Mouse (Mus musculus): Measurements from ENCODE around the gene Gclc.

Gene Gclc

GRCm38 (mm10) chr9:77782201-77782600, 27.9 kb downstream of the Gclc start:
- no peak for DNase-seq (ENCODE audit: low read depth, low spot score)

GRCm38 (mm10) chr9:77783006-77783405, 28.7 kb downstream of the Gclc start:
- DNase-seq (ENCODE audit: low read depth, low spot score), result no peak

- DNase-seq (ENCODE audit: low read depth, low spot score), result no peak
Observed at GRCm38 (mm10) chr9:77785466-77785865, 31.1 kb downstream of the Gclc start.

GRCm38 (mm10) chr9:77787936-77788335, 33.6 kb downstream of the Gclc start:
- DNase-seq (ENCODE audit: low read depth, low spot score), result no peak

GRCm38 (mm10) chr9:77789615-77790348, 35.4 kb downstream of the Gclc start:
- no peak for DNase-seq (ENCODE audit: low read depth, low spot score)

GRCm38 (mm10) chr9:77793838-77794237, 39.5 kb downstream of the Gclc start:
- no peak for DNase-seq (ENCODE audit: low read depth, low spot score)

- DNase-seq (ENCODE audit: low read depth, low spot score), result peak; percentile 68
Observed at GRCm38 (mm10) chr9:77802461-77802860, 48.1 kb downstream of the Gclc start.

GRCm38 (mm10) chr9:77806426-77806825, 52.1 kb downstream of the Gclc start:
- DNase-seq (ENCODE audit: low read depth, low spot score), result no peak

- DNase-seq (ENCODE audit: low read depth, low spot score), result peak; percentile 91
Observed at GRCm38 (mm10) chr9:77806842-77807668, 52.7 kb downstream of the Gclc start.

- DNase-seq (ENCODE audit: low read depth, low spot score), result no peak
Observed at GRCm38 (mm10) chr9:77808481-77808880, 54.1 kb downstream of the Gclc start.

GRCm38 (mm10) chr9:77818858-77819257, 64.5 kb downstream of the Gclc start:
- no peak for DNase-seq (ENCODE audit: low read depth, low spot score)

GRCm38 (mm10) chr9:77819318-77819717, 65.0 kb downstream of the Gclc start:
- no peak for DNase-seq (ENCODE audit: low read depth, low spot score)

- DNase-seq (ENCODE audit: low read depth, low spot score), result no peak
Observed at GRCm38 (mm10) chr9:77820836-77821235, 66.5 kb downstream of the Gclc start.

- DNase-seq (ENCODE audit: low read depth, low spot score), result peak; percentile 14
Observed at GRCm38 (mm10) chr9:77825380-77825961, 71.1 kb downstream of the Gclc start.

GRCm38 (mm10) chr9:77826237-77826636, 71.9 kb downstream of the Gclc start:
- DNase-seq (ENCODE audit: low read depth, low spot score), result no peak

- DNase-seq (ENCODE audit: low read depth, low spot score), result no peak
Observed at GRCm38 (mm10) chr9:77828531-77828965, 74.2 kb downstream of the Gclc start.

GRCm38 (mm10) chr9:77834259-77834993, 80.1 kb downstream of the Gclc start:
- DNase-seq (ENCODE audit: low read depth, low spot score), result peak; percentile 55

GRCm38 (mm10) chr9:77835122-77835521, 80.8 kb downstream of the Gclc start:
- DNase-seq (ENCODE audit: low read depth, low spot score), result no peak

GRCm38 (mm10) chr9:77835756-77836155, 81.4 kb downstream of the Gclc start:
- DNase-seq (ENCODE audit: low read depth, low spot score), result no peak

GRCm38 (mm10) chr9:77838586-77838985, 84.3 kb downstream of the Gclc start:
- no peak for DNase-seq (ENCODE audit: low read depth, low spot score)

All from CD4-positive, CD25-positive, alpha-beta regulatory T cell, adult 2 months (primary cell).